Mouse (Mus musculus) liver, embryonic 15.5 days (tissue): ENCODE measurements at regions not wholly inside any gene's neighbourhood (a gene's known extent, or its start where the extent isn't known, plus 50 kb on each side); places are given as distances from the start of the nearest gene placed in this dataset.
"Not testable (repeated sequence)": the region's sequence is repeated elsewhere in the genome, so short reads cannot be mapped to it uniquely, and the experiment has no call there.

Source experiments
- ATAC-seq: fragments of 200-750 bp; cut with Nextera tagmentation; 2 replicates; pipeline ENCODE4 v1.8.0; 2017; ENCODE audit warnings: moderate number of reproducible peaks, mild to moderate bottlenecking, moderate library complexity; ENCODE audit not compliant: insufficient read depth
- H3K27ac ChIP-seq: fragments of 300-500 bp; sonication (generic); replicated peaks from 2 replicates; pipeline ENCODE4 v1.5.1; 2015; ENCODE audit warnings: mild to moderate bottlenecking, inconsistent platforms
- H3K27me3 ChIP-seq: fragments of 300-500 bp; sonication (generic); 2 replicates; pipeline ENCODE4 v1.6.1; 2015; ENCODE audit warnings: mild to moderate bottlenecking, inconsistent platforms
- H3K36me3 ChIP-seq: fragments of 300-500 bp; sonication (generic); replicated peaks from 2 replicates; pipeline ENCODE4 v1.6.1; 2015; ENCODE audit warnings: moderate library complexity, mild to moderate bottlenecking, inconsistent platforms
- H3K4me1 ChIP-seq: fragments of 300-500 bp; sonication (generic); replicated peaks from 2 replicates; pipeline ENCODE4 v1.6.1; 2015; ENCODE audit warnings: inconsistent platforms
- H3K4me2 ChIP-seq: fragments of 300-500 bp; sonication (generic); 2 replicates; pipeline ENCODE4 v1.6.1; 2015; ENCODE audit warnings: moderate library complexity, mild to moderate bottlenecking, inconsistent platforms
- H3K4me3 ChIP-seq: fragments of 300-500 bp; sonication (generic); replicated peaks from 2 replicates; pipeline ENCODE4 v1.5.1; 2015; ENCODE audit warnings: mild to moderate bottlenecking, inconsistent platforms
- H3K9ac ChIP-seq: fragments of 300-500 bp; sonication (generic); 2 replicates; pipeline ENCODE4 v1.6.1; 2015; ENCODE audit warnings: moderate library complexity, mild to moderate bottlenecking, inconsistent platforms
- H3K9me3 ChIP-seq: fragments of 300-500 bp; sonication (generic); replicated peaks from 2 replicates; pipeline ENCODE4 v1.6.1; 2016; ENCODE audit warnings: inconsistent platforms
- WGBS: fragments of 180-500 bp; shearing (Covaris S2); methylation state at CpG from one replicate; pipeline ENCODE4 v1.1.7; 2015; ENCODE audit warnings: mixed read lengths; ENCODE audit not compliant: insufficient replicate concordance; 5-methylcytosine and 5-hydroxymethylcytosine counted together

- WGBS: 61% methylated on average over 3 of the region's 3 CpGs
- H3K4me1 ChIP-seq: no peaks in the 10 kb centered on the region
- no peak overlapping the region for H3K9ac ChIP-seq
- H3K4me2 ChIP-seq: no peak overlapping the region
- H3K27me3 ChIP-seq: no peaks in the 10 kb centered on the region
- no peaks in the 10 kb centered on the region; the same call in 1 of the 2 replicates for H3K9me3 ChIP-seq
- H3K27ac ChIP-seq: no peak overlapping the region
- ATAC-seq: no peak
- no peak overlapping the region for H3K4me3 ChIP-seq
- no peaks in the 10 kb centered on the region for H3K36me3 ChIP-seq
These were observed 177.6 kb downstream of the Diras2 start for GRCm38 (mm10) chr13:52353437-52353836.

- Histone ChIP-seq H3K4me3 (no peak overlapping the region), H3K9me3 (no peaks in the 10 kb centered on the region; the same call in 1 of the 2 replicates), H3K27me3 (no peaks in the 10 kb centered on the region), H3K4me2 (no peak overlapping the region), H3K36me3 (no peaks in the 10 kb centered on the region), H3K9ac (no peak overlapping the region), H3K27ac (no peak overlapping the region), H3K4me1 (no peaks in the 10 kb centered on the region)
- WGBS: 52% methylated on average over 2 of the region's 2 CpGs
- no peak for ATAC-seq
These were observed 177.1 kb downstream of the Diras2 start for GRCm38 (mm10) chr13:52353966-52354365.

- H3K4me2 ChIP-seq, H3K9ac ChIP-seq, ATAC-seq, H3K4me1 ChIP-seq, H3K9me3 ChIP-seq, H3K4me3 ChIP-seq, H3K36me3 ChIP-seq, H3K27me3 ChIP-seq, H3K27ac ChIP-seq: not testable (repeated sequence)
- 74% methylated on average over 4 of the region's 4 CpGs for WGBS
These were observed 175.2 kb downstream of the Diras2 start for GRCm38 (mm10) chr13:52355921-52356320.

- H3K9ac ChIP-seq, H3K9me3 ChIP-seq, H3K4me3 ChIP-seq, H3K4me1 ChIP-seq, ATAC-seq, H3K36me3 ChIP-seq, H3K4me2 ChIP-seq, H3K27me3 ChIP-seq, H3K27ac ChIP-seq: not testable (repeated sequence)
- WGBS: 50% methylated on average over 4 of the region's 4 CpGs
These were observed 171.7 kb downstream of the Diras2 start for GRCm38 (mm10) chr13:52359332-52359731.

GRCm38 (mm10) chr13:52361177-52361846 lies 169.8 kb downstream of the Diras2 start:
- H3K4me1 ChIP-seq: no peaks in the 10 kb centered on the region
- H3K9ac ChIP-seq: no peak overlapping the region
- WGBS: 63% methylated on average over 4 of the region's 4 CpGs
- H3K4me2 ChIP-seq: no peak overlapping the region
- H3K36me3 ChIP-seq: no peaks in the 10 kb centered on the region
- no peak overlapping the region for H3K4me3 ChIP-seq
- H3K27me3 ChIP-seq: no peaks in the 10 kb centered on the region
- no peak overlapping the region for H3K27ac ChIP-seq
- no peak for ATAC-seq
- no peaks in the 10 kb centered on the region; the same call in 1 of the 2 replicates for H3K9me3 ChIP-seq

- Histone ChIP-seq H3K4me2 (no peak overlapping the region), H3K36me3 (no peaks in the 10 kb centered on the region), H3K27ac (no peak overlapping the region), H3K4me1 (no peaks in the 10 kb centered on the region), H3K27me3 (no peaks in the 10 kb centered on the region), H3K9me3 (no peaks in the 10 kb centered on the region), H3K9ac (no peak overlapping the region), H3K4me3 (no peak overlapping the region)
- no peak for ATAC-seq
- WGBS: 77% methylated on average over 5 of the region's 5 CpGs
These were observed 168.8 kb downstream of the Diras2 start for GRCm38 (mm10) chr13:52362266-52362665.

GRCm38 (mm10) chr13:52369851-52370250 lies 161.2 kb downstream of the Diras2 start:
- Histone ChIP-seq H3K9me3 (no peaks in the 10 kb centered on the region), H3K27me3 (no peaks in the 10 kb centered on the region), H3K4me1 (no peaks in the 10 kb centered on the region), H3K4me3 (no peak overlapping the region), H3K4me2 (no peak overlapping the region), H3K36me3 (no peaks in the 10 kb centered on the region), H3K9ac (no peak overlapping the region), H3K27ac (no peak overlapping the region)
- no peak for ATAC-seq

- Histone ChIP-seq H3K4me1 (no peaks in the 10 kb centered on the region), H3K9me3 (no peaks in the 10 kb centered on the region), H3K27ac (no peak overlapping the region), H3K9ac (no peak overlapping the region), H3K4me3 (no peak overlapping the region), H3K4me2 (no peak overlapping the region), H3K36me3 (no peaks in the 10 kb centered on the region), H3K27me3 (no peaks in the 10 kb centered on the region)
- no peak for ATAC-seq
- 59% methylated on average over 3 of the region's 3 CpGs for WGBS
These were observed 159.1 kb downstream of the Diras2 start for GRCm38 (mm10) chr13:52371986-52372385.

GRCm38 (mm10) chr13:52374781-52375180 lies 156.3 kb downstream of the Diras2 start:
- H3K4me1 ChIP-seq: no peaks in the 10 kb centered on the region
- H3K36me3 ChIP-seq: no peaks in the 10 kb centered on the region
- WGBS: 49% methylated on average over 3 of the region's 3 CpGs
- ATAC-seq: no peak
- no peak overlapping the region for H3K9ac ChIP-seq
- no peak overlapping the region for H3K4me2 ChIP-seq
- H3K27ac ChIP-seq: no peak overlapping the region
- no peaks in the 10 kb centered on the region for H3K27me3 ChIP-seq
- H3K4me3 ChIP-seq: no peak overlapping the region
- no peaks in the 10 kb centered on the region for H3K9me3 ChIP-seq

- H3K4me2 ChIP-seq: no peak overlapping the region
- no peak overlapping the region for H3K4me3 ChIP-seq
- no peak for ATAC-seq
- no peaks in the 10 kb centered on the region for H3K9me3 ChIP-seq
- H3K27me3 ChIP-seq: no peaks in the 10 kb centered on the region
- no peak overlapping the region for H3K27ac ChIP-seq
- no peaks in the 10 kb centered on the region for H3K4me1 ChIP-seq
- H3K9ac ChIP-seq: no peak overlapping the region
- WGBS: 33% methylated on average over 1 of the region's 1 CpGs
- no peaks in the 10 kb centered on the region for H3K36me3 ChIP-seq
These were observed 152.8 kb downstream of the Diras2 start for GRCm38 (mm10) chr13:52378236-52378635.

- H3K4me3 ChIP-seq: no peak overlapping the region
- H3K4me2 ChIP-seq: no peak overlapping the region
- no peaks in the 10 kb centered on the region for H3K4me1 ChIP-seq
- WGBS: 64% methylated on average over 5 of the region's 5 CpGs
- H3K27ac ChIP-seq: no peak overlapping the region
- no peak for ATAC-seq
- no peaks in the 10 kb centered on the region for H3K9me3 ChIP-seq
- no peaks in the 10 kb centered on the region for H3K27me3 ChIP-seq
- H3K9ac ChIP-seq: no peak overlapping the region
- no peaks in the 10 kb centered on the region for H3K36me3 ChIP-seq
These were observed 141.8 kb downstream of the Diras2 start for GRCm38 (mm10) chr13:52389271-52389670.

GRCm38 (mm10) chr13:52395786-52396185 lies 135.3 kb downstream of the Diras2 start:
- 68% methylated on average over 8 of the region's 8 CpGs for WGBS
- ATAC-seq: no peak
- no peak overlapping the region for H3K4me2 ChIP-seq

More at GRCm38 (mm10) chr13:52395786-52396185, 135.3 kb downstream of the Diras2 start:
- no peaks in the 10 kb centered on the region for H3K4me1 ChIP-seq
- H3K36me3 ChIP-seq: no peaks in the 10 kb centered on the region
- no peaks in the 10 kb centered on the region; the same call in 1 of the 2 replicates for H3K9me3 ChIP-seq
- H3K27ac ChIP-seq: no peak overlapping the region
- H3K9ac ChIP-seq: no peak overlapping the region
- H3K4me3 ChIP-seq: no peak overlapping the region
- H3K27me3 ChIP-seq: no peaks in the 10 kb centered on the region
